Mouse (Mus musculus) mouse trophoblast stem cell (cell line): ENCODE results near the gene 9530053A07Rik.

ENCODE experiments used
- in situ Hi-C, 2 experiments: fragments of 300-500 bp; cut with MseI, MboI; formaldehyde crosslinking; loops; 2 replicates in 1 of 2; 3 replicates in 1 of 2; pipeline ENCODE4 v1.15.1; 2025

Gene 9530053A07Rik

GRCm38 (mm10) chr7:28169489-28170422, 40.5 kb downstream of the 9530053A07Rik start, which contains the start of gene Fbl:
Gene Fbl, plus strand, starts transcription at chr7:28169710.
- in situ Hi-C loops: no loop called here

DNA sequence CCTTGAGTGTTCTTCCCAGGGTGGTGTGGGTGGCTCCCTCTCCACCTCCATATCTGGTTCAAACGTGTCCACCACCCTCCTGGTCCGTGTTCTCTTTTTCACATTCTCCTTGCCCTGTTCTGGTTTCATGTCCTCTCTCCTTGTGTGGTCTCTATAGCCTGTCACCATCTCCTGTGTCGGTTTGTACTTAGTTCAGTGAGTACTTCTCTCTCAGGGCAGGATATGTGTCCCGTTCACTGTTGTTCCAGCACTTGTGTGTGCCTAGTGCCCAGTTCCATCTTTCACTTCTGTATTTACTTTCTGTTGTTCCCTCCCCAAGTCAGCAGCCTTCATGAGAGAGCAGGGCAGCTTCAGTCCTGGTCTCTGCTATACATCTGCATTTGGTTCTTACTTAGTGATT, 46.1 kb downstream of the 9530053A07Rik start:
- in situ Hi-C loops: no loop called here

GRCm38 (mm10) chr7:28179228-28179627, 50.0 kb downstream of the 9530053A07Rik start, which contains the start of gene Dyrk1b:
Gene Dyrk1b, plus strand, starts transcription at chr7:28179469.
- in situ Hi-C loops: no loop called here

DNA sequence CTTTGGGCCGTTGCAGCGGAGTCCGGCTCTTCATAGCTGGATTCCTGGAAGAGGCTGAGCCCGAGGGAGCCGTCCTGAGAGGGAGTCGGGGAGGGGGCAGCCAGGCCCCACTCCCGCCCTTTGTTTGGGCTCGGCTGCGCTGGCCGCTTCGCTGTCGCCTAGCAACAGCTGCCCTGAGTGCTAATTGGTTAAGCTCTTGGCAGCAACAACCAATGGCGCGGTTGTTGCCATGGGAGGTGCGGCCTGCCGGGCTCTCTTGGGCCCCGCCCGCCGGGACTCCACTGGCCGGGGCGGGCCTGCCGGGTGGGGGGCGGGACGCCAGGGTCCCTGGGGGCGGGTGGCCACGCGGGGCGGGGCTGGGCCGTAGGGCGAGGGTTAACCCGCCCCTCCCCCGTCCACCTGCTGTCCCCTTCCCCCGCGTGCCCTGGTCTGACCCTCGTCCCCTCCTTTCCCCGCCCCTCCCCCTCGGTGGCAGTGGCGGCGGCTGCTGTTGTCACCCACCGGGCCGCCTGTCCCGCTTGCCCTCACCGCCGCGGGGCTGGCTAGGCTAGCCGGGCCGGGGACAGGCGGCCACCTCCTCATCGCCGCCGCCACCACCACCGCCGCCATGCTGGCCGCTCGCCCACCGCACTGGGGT, 50.6 kb downstream of the 9530053A07Rik start:
- in situ Hi-C loops: no loop called here

GRCm38 (mm10) chr7:28180890-28181289, 51.6 kb downstream of the 9530053A07Rik start:
- in situ Hi-C loops: no loop called here

- in situ Hi-C loops: no loop called here
Measured at GRCm38 (mm10) chr7:28181376-28181775, 52.1 kb downstream of the 9530053A07Rik start.

- in situ Hi-C loops: no loop called here
Measured at GRCm38 (mm10) chr7:28182320-28182719, 53.1 kb downstream of the 9530053A07Rik start.

- in situ Hi-C loops: no loop called here
Measured at GRCm38 (mm10) chr7:28185884-28186283, 56.6 kb downstream of the 9530053A07Rik start.

DNA sequence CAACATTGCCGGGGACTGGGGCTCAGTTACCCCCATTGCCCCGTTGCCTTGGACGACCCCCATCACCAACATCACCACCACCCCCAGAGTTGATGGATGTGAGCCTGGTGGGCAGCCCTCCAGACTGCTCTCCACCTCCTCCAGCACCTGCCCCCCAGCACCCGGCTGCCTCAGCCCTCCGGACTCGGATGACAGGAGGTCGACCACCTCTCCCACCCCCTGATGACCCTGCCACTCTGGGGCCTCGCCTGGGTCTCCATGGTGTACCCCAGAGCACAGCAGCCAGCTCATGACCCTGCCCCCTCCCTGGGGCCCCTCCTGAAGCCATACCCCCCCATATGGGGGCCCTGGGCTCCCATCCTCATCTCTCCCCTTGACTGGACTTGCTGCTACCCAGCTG, 57.4 kb downstream of the 9530053A07Rik start:
- in situ Hi-C loops: no loop called here

- in situ Hi-C loops: no loop called here
Measured at GRCm38 (mm10) chr7:28191489-28191888, 62.2 kb downstream of the 9530053A07Rik start.

DNA sequence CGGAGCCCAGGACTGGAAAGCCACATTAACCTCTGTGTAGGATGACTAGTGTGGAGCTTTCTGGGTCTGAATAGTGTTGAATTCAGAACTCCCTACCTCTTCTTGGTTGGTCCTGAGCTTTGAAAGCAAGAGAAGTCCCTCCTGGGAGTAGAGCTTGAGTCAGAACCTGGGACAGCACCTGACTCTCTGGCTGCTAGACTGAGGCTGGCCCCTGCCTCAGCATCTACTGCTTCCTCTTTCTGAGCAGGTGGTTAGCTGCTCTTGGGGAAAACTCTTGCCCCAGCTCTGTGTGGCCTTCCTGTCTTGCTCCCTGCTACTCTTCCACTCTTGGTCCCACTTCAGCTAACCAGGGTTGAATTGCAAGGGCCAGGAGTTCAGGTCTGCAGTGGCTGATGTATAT, 62.6 kb downstream of the 9530053A07Rik start:
- in situ Hi-C loops: no loop called here

DNA sequence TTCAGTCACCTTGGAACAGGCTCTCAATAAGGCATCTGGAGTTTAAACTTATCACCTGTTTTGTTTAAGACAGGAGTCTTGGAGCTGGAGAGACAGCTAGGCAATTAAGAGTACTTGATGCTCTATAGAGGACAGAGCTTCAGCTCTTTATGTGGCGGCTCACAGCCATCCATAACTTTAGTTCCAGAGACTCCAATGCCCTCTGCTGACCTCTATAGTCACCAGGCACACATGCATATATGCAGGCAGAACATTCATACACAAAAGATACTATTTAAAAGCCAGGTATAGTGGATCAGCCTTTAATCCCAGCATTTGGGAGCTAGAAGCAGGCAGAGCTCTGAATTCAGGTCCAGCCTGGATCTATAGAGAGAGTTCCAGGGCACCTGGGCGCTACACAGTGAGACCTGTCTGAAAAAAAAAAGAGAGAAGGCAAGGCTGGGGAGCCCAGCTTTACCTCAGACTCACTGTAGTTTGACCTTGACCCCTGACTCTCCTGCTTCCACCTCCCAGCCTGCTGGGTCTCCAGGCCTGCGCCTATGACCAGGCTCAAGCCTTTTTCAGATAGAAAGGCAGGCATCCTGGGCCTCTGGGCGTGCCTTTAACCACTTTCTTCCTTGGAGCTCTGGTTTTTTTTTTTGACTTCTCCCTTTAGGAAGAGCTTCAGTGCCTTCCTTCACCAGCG, 66.3 kb downstream of the 9530053A07Rik start:
- in situ Hi-C loops: no loop called here

DNA sequence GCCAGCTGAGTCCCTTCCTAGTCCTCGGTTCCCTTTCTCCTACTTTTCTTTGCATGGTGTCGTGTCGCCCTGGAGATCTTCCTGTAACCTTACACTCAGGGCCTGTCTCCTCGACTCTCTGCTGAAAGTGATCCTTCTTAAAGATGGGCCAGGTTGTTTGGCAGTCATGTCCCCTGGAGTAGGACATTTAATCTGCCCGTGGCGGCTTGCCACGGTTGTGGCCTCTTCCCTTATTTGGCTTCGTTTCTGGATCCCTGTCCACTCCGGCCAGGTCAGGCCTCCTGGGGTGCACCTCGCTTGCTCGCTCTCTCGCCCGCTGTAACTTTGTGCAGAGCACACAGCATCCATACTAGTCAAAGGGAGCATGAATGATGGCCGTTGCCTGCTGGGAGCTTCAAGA, 67.3 kb downstream of the 9530053A07Rik start:
- in situ Hi-C loops: no loop called here

- in situ Hi-C loops: no loop called here
Measured at GRCm38 (mm10) chr7:28199054-28199453, 69.8 kb downstream of the 9530053A07Rik start.

- in situ Hi-C loops: no loop called here
Measured at GRCm38 (mm10) chr7:28203207-28204108, 74.2 kb downstream of the 9530053A07Rik start.

- in situ Hi-C loops: loop anchor here in 1 of 2 experiments (5.0 kb wide), 1 partner anchor 46 kb away; no protein-coding TSS in a partner anchor
Measured at GRCm38 (mm10) chr7:28206044-28206600, 76.9 kb downstream of the 9530053A07Rik start.

DNA sequence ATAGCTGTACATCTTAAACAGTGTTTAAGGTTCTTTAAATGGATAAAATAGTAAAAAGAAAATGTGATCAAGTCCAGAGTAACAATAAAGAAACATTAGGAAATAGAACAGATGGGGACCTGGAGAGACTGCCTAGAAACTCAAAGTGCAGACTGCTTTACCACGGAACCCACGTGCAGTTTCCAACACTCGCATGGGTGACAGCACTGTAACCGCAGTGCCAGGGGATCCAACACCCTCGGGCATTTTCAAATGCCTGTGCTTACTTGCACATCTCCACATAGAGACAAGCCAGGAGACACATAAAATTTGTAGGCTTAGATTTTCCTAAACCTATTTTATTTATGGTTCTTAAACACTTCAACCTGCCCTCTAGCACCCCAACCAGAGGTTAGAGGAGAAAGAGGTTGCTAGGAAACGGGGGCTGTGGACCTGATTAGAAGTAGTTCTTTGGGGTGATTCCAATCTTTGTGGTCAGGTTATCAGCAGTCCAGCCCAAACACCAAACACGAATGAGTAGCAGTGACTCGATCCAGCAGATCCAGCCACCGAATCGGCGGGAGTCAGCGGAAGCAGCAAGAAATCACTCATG, 79.2 kb downstream of the 9530053A07Rik start:
- in situ Hi-C loops: loop anchor here in 1 of 2 experiments (5.0 kb wide), 1 partner anchor 44 kb away; no protein-coding TSS in a partner anchor

DNA sequence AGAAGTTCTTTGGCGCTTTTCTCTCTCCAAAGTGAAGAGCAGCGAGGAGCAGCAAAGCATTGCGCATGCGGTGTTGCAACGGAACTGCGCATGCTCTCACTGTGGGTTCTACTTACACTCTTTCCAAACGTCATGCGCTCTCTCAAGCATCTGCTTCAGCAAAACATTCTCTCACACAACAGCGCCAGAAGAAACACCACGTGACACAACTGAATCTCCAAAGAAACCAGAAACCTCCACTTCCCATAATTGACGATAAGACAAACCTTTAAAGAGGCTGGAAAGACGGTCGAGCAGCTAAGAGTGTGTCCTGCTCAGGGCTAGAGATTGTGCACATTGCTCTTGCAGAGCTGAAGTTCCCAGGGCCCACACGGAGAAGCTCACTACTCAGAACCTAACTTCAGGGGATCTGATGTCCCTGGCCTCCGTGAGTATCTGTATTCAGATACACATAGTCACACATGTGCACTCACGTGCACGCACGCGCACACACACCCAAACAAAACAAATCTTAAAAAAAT, 79.8 kb downstream of the 9530053A07Rik start:
- in situ Hi-C loops: loop anchor here in 1 of 2 experiments (5.0 kb wide), 1 partner anchor 43 kb away; no protein-coding TSS in a partner anchor

DNA sequence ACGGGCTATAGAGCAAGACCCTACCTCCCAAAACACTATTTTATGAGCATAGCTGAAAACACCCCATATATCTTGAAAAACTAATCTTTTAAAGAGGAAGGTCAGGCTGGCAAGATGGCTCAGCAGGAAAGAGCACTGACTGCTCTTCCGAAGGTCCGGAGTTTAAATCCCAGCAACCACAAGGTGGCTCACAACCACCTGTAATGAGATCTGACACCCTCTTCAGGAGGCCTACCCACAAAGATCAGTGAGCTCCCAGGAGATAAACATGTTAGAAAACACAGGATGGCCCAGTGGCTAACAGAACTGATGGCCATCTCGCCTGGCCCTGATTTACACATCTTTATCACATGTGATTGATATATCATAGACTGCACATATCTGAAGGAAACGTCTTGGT, 81.5 kb downstream of the 9530053A07Rik start:
- in situ Hi-C loops: no loop called here

DNA sequence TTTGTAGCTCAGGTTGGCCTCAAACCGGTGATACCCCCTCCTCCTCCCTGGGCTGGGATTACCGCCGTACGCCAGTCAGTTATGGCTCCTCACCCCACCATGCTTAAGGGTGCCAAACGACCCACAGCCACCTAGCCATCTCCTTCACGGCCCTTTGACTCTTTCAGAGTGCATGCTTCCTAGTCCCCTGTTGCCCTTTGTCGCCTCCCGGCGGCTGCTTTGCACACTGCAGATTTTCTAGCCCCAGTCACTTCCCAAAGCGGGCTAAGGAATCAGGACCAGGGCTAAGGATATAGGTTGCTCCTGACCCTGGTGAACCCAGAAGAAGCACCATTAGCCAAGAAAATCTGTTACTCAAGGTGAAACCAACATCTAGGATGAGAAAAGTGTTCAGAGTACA, 84.9 kb downstream of the 9530053A07Rik start:
- in situ Hi-C loops: no loop called here
